Mouse (Mus musculus) layer of hippocampus, adult 2 months (tissue): ENCODE data around the gene Pdlim5. TPM values are rescaled to one million over a fixed set of nuclear protein-coding genes. Genes with fewer than 3 reads are reported as not detected.
"Not testable (repeated sequence)": the region's sequence is repeated elsewhere in the genome, so short reads cannot be mapped to it uniquely, and the experiment has no call there.

Experiments used
- DNase-seq, 2 experiments: peaks; one replicate each; pipeline ENCODE4 v3.0.0; 2022; ENCODE audit warnings: low spot score in 2 of 2
- H3K27ac ChIP-seq: fragments of 200-600 bp; 2 replicates; pipeline ENCODE4 v1.8.1; 2022
- H3K4me3 ChIP-seq: fragments of 200-600 bp; 2 replicates; pipeline ENCODE4 v1.8.1; 2022; ENCODE audit warnings: mild to moderate bottlenecking
- CTCF ChIP-seq: fragments of 200-600 bp; conservative IDR thresholded peaks from 2 replicates; pipeline ENCODE4 v1.8.1; 2022; ENCODE audit warnings: antibody characterized with exemption, mild to moderate bottlenecking, moderate library complexity
- total RNA-seq, 2 experiments: library from RNA; stranded (reverse); gene quantifications; 2 replicates each; pipeline ENCODE4 v1.2.3; 2021

Pdlim5 gene
- total RNA-seq, 2 experiments from 2014 or later = 22.9 to 31.3 TPM

GRCm38 (mm10) chr3:142219910-142220309 is 175.6 kb downstream of the Pdlim5 start:
- no peak for TF ChIP-seq CTCF
- Histone ChIP-seq H3K27ac (no peak overlapping the region), H3K4me3 (no peak overlapping the region)
- DNase-seq = no peak

- no peak for TF ChIP-seq CTCF
- no peak for DNase-seq
- no peak overlapping the region for H3K27ac ChIP-seq
Observed at GRCm38 (mm10) chr3:142212821-142213220, 182.7 kb downstream of the Pdlim5 start.

GRCm38 (mm10) chr3:142212186-142212585 is 183.3 kb downstream of the Pdlim5 start:
- Histone ChIP-seq H3K27ac (no peak overlapping the region), H3K4me3 (no peak overlapping the region)
- DNase-seq = no peak
- no peak for TF ChIP-seq CTCF

More at GRCm38 (mm10) chr3:142212821-142213220, 182.7 kb downstream of the Pdlim5 start:
- no peak overlapping the region for H3K4me3 ChIP-seq

DNA sequence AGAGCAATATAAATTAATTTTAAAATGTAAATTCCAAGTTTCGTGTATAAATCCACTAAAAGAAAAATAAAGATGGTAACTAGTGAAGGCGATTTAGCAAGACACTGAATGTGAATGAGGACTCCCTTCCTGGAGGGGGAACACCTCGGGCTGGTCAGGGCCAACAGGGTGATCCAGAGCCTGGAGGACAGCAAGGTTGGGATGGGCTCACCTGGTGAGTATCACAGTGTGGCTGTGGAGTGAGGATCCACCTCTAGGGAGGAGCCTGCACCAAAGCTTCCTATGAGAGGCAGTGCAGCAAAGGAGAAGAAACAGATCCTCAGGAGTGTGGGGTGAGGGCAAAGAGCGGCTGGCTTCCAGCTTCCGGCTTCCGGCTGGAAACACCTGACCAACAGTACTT is 185.5 kb downstream of the Pdlim5 start:
- Histone ChIP-seq H3K4me3 (no peak overlapping the region), H3K27ac (no peak overlapping the region)
- no peak for DNase-seq
- TF ChIP-seq CTCF = no peak

DNA sequence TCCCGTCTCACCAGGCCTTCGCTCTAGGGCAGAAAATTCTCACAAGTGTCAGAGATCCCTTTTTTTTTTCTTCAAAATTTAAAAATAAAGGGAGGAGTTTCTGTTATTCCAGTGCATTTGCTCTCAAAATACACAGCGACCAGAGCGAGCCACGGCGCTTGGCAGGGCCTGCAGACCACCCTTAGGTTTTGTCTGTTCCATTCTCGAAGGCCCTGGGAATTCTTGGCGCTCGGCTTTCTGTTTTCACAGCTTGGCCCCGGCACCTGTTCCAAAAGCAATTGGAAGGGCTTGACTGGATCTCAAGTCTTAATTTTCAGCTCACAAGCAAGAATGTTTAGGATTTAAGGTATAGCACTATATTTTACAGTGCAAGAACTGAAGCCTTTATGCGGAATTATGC is 186.4 kb downstream of the Pdlim5 start:
- no peak for TF ChIP-seq CTCF
- Histone ChIP-seq H3K4me3 (no peak overlapping the region), H3K27ac (no peak overlapping the region)
- no peak for DNase-seq

GRCm38 (mm10) chr3:142207488-142207887 is 188.0 kb downstream of the Pdlim5 start:
- TF ChIP-seq CTCF = no peak
- H3K4me3 ChIP-seq = no peak overlapping the region
- no peak for DNase-seq
- no peak overlapping the region for H3K27ac ChIP-seq

DNA sequence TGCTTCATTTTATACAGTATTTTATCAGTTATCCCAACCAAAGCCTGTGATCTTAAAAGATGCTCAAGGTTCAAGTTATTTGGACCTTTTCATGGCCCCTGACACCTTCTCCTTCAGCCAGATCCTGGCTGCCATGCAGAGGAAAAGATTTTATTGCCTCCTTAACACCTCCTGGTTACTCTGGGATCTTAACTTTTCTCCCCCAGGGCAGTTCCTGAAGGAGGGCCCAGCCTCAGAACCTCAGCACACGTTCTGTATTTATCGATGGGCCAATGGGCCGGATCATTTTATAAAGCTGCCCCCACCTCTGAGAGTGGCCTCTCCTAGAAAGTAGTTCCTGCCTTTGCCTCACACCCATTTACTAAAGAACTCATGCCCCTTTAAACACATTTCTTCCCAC is 189.2 kb downstream of the Pdlim5 start:
- no peak overlapping the region for H3K4me3 ChIP-seq
- no peak overlapping the region for H3K27ac ChIP-seq
- DNase-seq = no peak
- TF ChIP-seq CTCF = no peak

DNA sequence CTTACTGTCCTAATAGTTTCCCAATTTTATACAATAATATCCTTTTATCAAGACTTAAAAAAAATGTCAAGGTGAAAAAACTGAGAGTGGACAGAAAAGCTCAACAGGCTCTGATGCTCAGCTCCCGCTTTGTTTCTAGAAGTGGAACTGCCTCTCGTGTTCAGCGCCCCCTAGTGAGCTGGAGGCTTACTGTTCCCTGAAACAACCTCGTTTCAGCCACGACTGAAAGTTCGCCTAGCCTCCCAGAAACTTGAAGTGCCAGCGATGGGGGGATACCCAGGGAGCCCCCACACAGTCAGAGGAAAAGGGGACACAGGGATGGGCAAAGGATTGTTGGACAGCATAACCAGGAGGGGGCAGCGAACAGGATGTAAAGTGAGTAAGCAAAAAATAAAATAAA is 199.4 kb downstream of the Pdlim5 start:
- TF ChIP-seq CTCF = peak; percentile 38

GRCm38 (mm10) chr3:142191627-142192026 is 203.9 kb downstream of the Pdlim5 start:
- not testable (repeated sequence) for H3K4me3 ChIP-seq, H3K27ac ChIP-seq, DNase-seq

More for the DNA sequence above, 199.4 kb downstream of the Pdlim5 start:
- Histone ChIP-seq H3K4me3 (no peak overlapping the region), H3K27ac (no peak overlapping the region)
- no peak for DNase-seq

Other genes starting within 250 kb of the Pdlim5 start
- 10 to 100 TPM; 19.7 to 21.0 TPM for gene Bmpr1b, start 226.3 kb downstream of the Pdlim5 start, total RNA-seq
- 1 to 10 TPM; 1.5 to 1.8 TPM for gene Gbp5, start 98.3 kb upstream of the Pdlim5 start, total RNA-seq
- 1 to 10 TPM; 2.6 to 3.3 TPM for gene Gbp7, start 134.6 kb upstream of the Pdlim5 start, total RNA-seq
- gene Gbp3, start 164.3 kb upstream of the Pdlim5 start, total RNA-seq = 1 to 10 TPM; 3.3 to 4.8 TPM
- gene Gbp2b, start 199.2 kb upstream of the Pdlim5 start, total RNA-seq = not detected
- 1 to 10 TPM; 1.8 to 2.3 TPM for gene Gbp2, start 224.9 kb upstream of the Pdlim5 start, total RNA-seq